Mouse (Mus musculus) MEL (cell line): Measurements from ENCODE around the gene St7. TPM values are rescaled to one million over a fixed set of nuclear protein-coding genes. Genes with fewer than 3 reads are reported as not detected.

Experiments used
- DNase-seq: peaks from one replicate; pipeline ENCODE4 v3.0.0; 2011; ENCODE audit warnings: low read depth, low spot score
- H3K27ac ChIP-seq: 2 replicates; pipeline ENCODE4 v1.5.1; 2012; ENCODE audit warnings: low read depth, mild to moderate bottlenecking, control low read depth, low read length, moderate library complexity; ENCODE audit not compliant: control insufficient read depth
- H3K27me3 ChIP-seq, 2 experiments: fragments of 150-350 bp in 1 of 2; sonication (generic) in 1 of 2; 2 replicates each; pipeline ENCODE4 v1.6.1; 2012; ENCODE audit warnings: low read length in 2 of 2, mild to moderate bottlenecking in 2 of 2, improper control_type of control experiment in 1 of 2, moderate library complexity in 1 of 2; ENCODE audit not compliant: insufficient read depth in 2 of 2, control insufficient read depth in 1 of 2
- H3K36me3 ChIP-seq, 2 experiments: 2 replicates each; pipeline ENCODE4 v1.6.1; 2012 to 2014; ENCODE audit warnings: low read length in 2 of 2, improper control_type of control experiment in 1 of 2, inconsistent platforms in 1 of 2, mild to moderate bottlenecking in 1 of 2; ENCODE audit not compliant: insufficient read depth in 2 of 2, control insufficient read depth in 1 of 2
- H3K4me1 ChIP-seq, 2 experiments: fragments of 150-350 bp in 1 of 2; sonication (generic) in 1 of 2; 2 replicates each; pipeline ENCODE4 v1.6.1; 2012; ENCODE audit warnings: low read length in 2 of 2, improper control_type of control experiment in 1 of 2, mild to moderate bottlenecking in 1 of 2; ENCODE audit not compliant: insufficient read depth in 2 of 2, control insufficient read depth in 1 of 2
- H3K4me3 ChIP-seq, 2 experiments: fragments of 150-350 bp in 1 of 2; sonication (generic) in 1 of 2; 2 replicates each; pipeline ENCODE4 v1.5.1; 2012; ENCODE audit warnings: low read depth in 2 of 2, low read length in 2 of 2, mild to moderate bottlenecking in 2 of 2, moderate library complexity in 2 of 2, control low read depth in 1 of 2, improper control_type of control experiment in 1 of 2; ENCODE audit not compliant: control insufficient read depth in 1 of 2, insufficient read depth in 1 of 2
- H3K79me2 ChIP-seq: 2 replicates; pipeline ENCODE4 v1.6.1; 2012; ENCODE audit warnings: mild to moderate bottlenecking, low read length, moderate library complexity; ENCODE audit not compliant: control insufficient read depth, poor library complexity, insufficient read depth
- H3K9ac ChIP-seq: 2 replicates; pipeline ENCODE4 v1.6.1; 2012; ENCODE audit warnings: low read depth, mild to moderate bottlenecking, control low read depth, low read length, moderate library complexity; ENCODE audit not compliant: control insufficient read depth, poor library complexity, severe bottlenecking
- H3K9me3 ChIP-seq: fragments of 150-350 bp; sonication (generic); replicated peaks from 2 replicates; pipeline ENCODE4 v1.6.1; 2012; ENCODE audit warnings: mild to moderate bottlenecking, low read length, improper control_type of control experiment, moderate library complexity; ENCODE audit not compliant: insufficient read depth
- BHLHE40 ChIP-seq: IDR thresholded peaks from 2 replicates; pipeline ENCODE4 v1.6.1; 2012; ENCODE audit warnings: low read depth, mild to moderate bottlenecking, inconsistent platforms, low read length, improper control_type of control experiment, borderline replicate concordance
- EP300 ChIP-seq, 2 experiments: IDR thresholded peaks; 2 replicates each; pipeline ENCODE4 v1.6.1; 2011; ENCODE audit warnings: improper control_type of control experiment in 2 of 2, low read length in 2 of 2, low read depth in 1 of 2, mild to moderate bottlenecking in 1 of 2
- GABPA ChIP-seq: IDR thresholded peaks from 2 replicates; pipeline ENCODE4 v1.6.1; 2012; ENCODE audit warnings: low read depth, mild to moderate bottlenecking, inconsistent platforms, low read length, improper control_type of control experiment, moderate library complexity
- GATA1 ChIP-seq: IDR thresholded peaks from 2 replicates; pipeline ENCODE4 v1.6.1; 2011; ENCODE audit warnings: low read depth, low read length, improper control_type of control experiment
- JUND ChIP-seq: IDR thresholded peaks from 2 replicates; pipeline ENCODE4 v1.6.1; 2011; ENCODE audit warnings: low read depth, mild to moderate bottlenecking, improper control_type of control experiment, low read length
- MEF2A ChIP-seq: IDR thresholded peaks from 2 replicates; pipeline ENCODE4 v1.6.1; 2014; ENCODE audit warnings: low read depth, mild to moderate bottlenecking, inconsistent platforms, low read length, improper control_type of control experiment; ENCODE audit not compliant: poor library complexity, insufficient replicate concordance, severe bottlenecking; ENCODE audit errors: extremely low read depth
- MYB ChIP-seq: IDR thresholded peaks from 2 replicates; pipeline ENCODE4 v1.6.1; 2011; ENCODE audit warnings: mild to moderate bottlenecking, low read depth, low read length, improper control_type of control experiment
- NELFE ChIP-seq: IDR thresholded peaks from 2 replicates; pipeline ENCODE4 v1.6.1; 2011; ENCODE audit warnings: low read depth, low read length, improper control_type of control experiment
- POLR2A ChIP-seq, 2 experiments: IDR thresholded peaks; 2 replicates each; pipeline ENCODE4 v1.6.1; 2011 to 2012; ENCODE audit warnings: low read length in 2 of 2, mild to moderate bottlenecking in 2 of 2, control low read depth in 1 of 2, improper control_type of control experiment in 1 of 2, low read depth in 1 of 2, moderate library complexity in 1 of 2; ENCODE audit not compliant: control insufficient read depth in 1 of 2, insufficient read depth in 1 of 2, poor library complexity in 1 of 2
- POLR2AphosphoS2 ChIP-seq: IDR thresholded peaks from 2 replicates; pipeline ENCODE4 v1.6.1; 2011; ENCODE audit warnings: low read length, improper control_type of control experiment
- POLR2AphosphoS5 ChIP-seq: IDR thresholded peaks from 2 replicates; pipeline ENCODE4 v1.6.1; 2012; ENCODE audit warnings: low read depth, borderline replicate concordance, mild to moderate bottlenecking, inconsistent platforms, low read length, moderate library complexity, mixed read lengths
- RAD21 ChIP-seq: IDR thresholded peaks from 2 replicates; pipeline ENCODE4 v1.6.1; 2011; ENCODE audit warnings: mild to moderate bottlenecking, low read depth, low read length, improper control_type of control experiment
- RCOR1 ChIP-seq: IDR thresholded peaks from 2 replicates; pipeline ENCODE4 v1.6.1; 2012; ENCODE audit warnings: low read depth, mild to moderate bottlenecking, inconsistent platforms, low read length, improper control_type of control experiment
- TAL1 ChIP-seq: IDR thresholded peaks from 2 replicates; pipeline ENCODE4 v1.6.1; 2012; ENCODE audit warnings: mild to moderate bottlenecking, inconsistent platforms, low read length, moderate library complexity, mixed read lengths
- USF2 ChIP-seq, 2 experiments: IDR thresholded peaks; 2 replicates each; pipeline ENCODE4 v1.6.1; 2011 to 2012; ENCODE audit warnings: improper control_type of control experiment in 2 of 2, low read length in 2 of 2, borderline replicate concordance in 1 of 2, inconsistent platforms in 1 of 2, low read depth in 1 of 2, mild to moderate bottlenecking in 1 of 2; ENCODE audit not compliant: insufficient read depth in 1 of 2
- ZC3H11A ChIP-seq: IDR thresholded peaks from 2 replicates; pipeline ENCODE4 v1.6.1; 2012; ENCODE audit warnings: low read depth, mild to moderate bottlenecking, inconsistent platforms, low read length, improper control_type of control experiment
- ZNF384 ChIP-seq: IDR thresholded peaks from 2 replicates; pipeline ENCODE4 v1.6.1; 2012; ENCODE audit warnings: low read depth, mild to moderate bottlenecking, inconsistent platforms, low read length, improper control_type of control experiment
- polyA plus RNA-seq, 2 experiments: library from polyadenylated mRNA; stranded (reverse) in 1 of 2; unstranded in 1 of 2; fragments of >175 nt in 1 of 2; fragments of >200 nt in 1 of 2; gene quantifications; 2 replicates each; pipeline versions ENCODE4 v1.2.1 to v1.2.4; 2012; ENCODE audit warnings: low replicate concordance in 2 of 2, low read depth in 1 of 2; ENCODE audit not compliant: insufficient read length in 2 of 2, insufficient read depth in 1 of 2, missing spikeins in 1 of 2
- total RNA-seq: library from RNA; depleted of rRNA; stranded (reverse); fragments of 300-350 nt; gene quantifications from 2 replicates; pipeline ENCODE4 v1.2.3, GENCODE M21; 2012

The St7 gene
- total and polyA plus RNA-seq, 3 experiments, result 34.4 to 48.5 TPM; not detected in 1

DNA sequence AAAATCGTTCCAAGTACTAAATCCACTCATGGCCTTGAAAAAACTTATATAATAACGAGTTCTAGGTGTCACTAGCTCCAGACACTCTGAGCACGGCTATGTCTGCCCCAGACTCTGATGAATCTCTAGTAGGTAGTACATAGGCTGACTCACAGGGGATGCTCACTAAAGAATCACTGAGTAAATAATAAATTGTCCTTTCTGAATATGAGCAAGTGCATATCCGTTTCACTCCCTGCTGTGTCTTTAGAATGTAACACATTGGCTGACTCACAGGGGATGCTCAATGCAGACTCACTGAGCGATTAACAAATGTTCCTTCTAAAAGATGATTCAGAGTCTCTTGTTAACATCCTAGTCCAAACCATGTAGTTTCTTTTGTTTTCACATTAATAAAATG lies 285.6 kb downstream of the St7 start:
- Histone ChIP-seq H3K79me2 (no peaks in the 10 kb centered on the region), H3K9me3 (no peaks in the 10 kb centered on the region), H3K36me3 (no peaks in the 10 kb centered on the region), H3K9ac (no peak overlapping the region), H3K27ac (no peak overlapping the region), H3K27me3 (peaks cover 0 to 3% of the 10 kb centered on the region in 2 experiments), H3K4me1 (no peaks in the 10 kb centered on the region), H3K4me3 (no peak overlapping the region)
- DNase-seq, result no peak
- TF ChIP-seq RAD21, result no peak
- TF ChIP-seq NELFE, result no peak
- no peak for TF ChIP-seq USF2 (IDR thresholded peaks at IDR 0.05; ENCODE audit: borderline replicate concordance in 1 of 2, insufficient read depth in 1 of 2, low read depth in 1 of 2, low read length in 2 of 2)
- no peak for TF ChIP-seq JUND

- DNase-seq, result no peak
- no peak overlapping the region for H3K9ac ChIP-seq
These were observed 286.1 kb downstream of the St7 start for GRCm38 (mm10) chr6:17978881-17979280.

GRCm38 (mm10) chr6:17979361-17979760 lies 286.6 kb downstream of the St7 start:
- DNase-seq, result no peak
- no peak overlapping the region for H3K4me3 ChIP-seq
- no peaks in the 10 kb centered on the region for H3K36me3 ChIP-seq

More at GRCm38 (mm10) chr6:17978881-17979280, 286.1 kb downstream of the St7 start:
- TF ChIP-seq ZNF384 (no peak), GATA1 (no peak), EP300 (IDR thresholded peaks at IDR 0.05; ENCODE audit: low read depth in 1 of 2, low read length in 2 of 2) (no peak), ZC3H11A (no peak), TAL1 (no peak), BHLHE40 (no peak), NELFE (no peak), POLR2AphosphoS5 (no peak), GABPA (no peak)
- Histone ChIP-seq H3K4me3 (no peak overlapping the region), H3K4me1 (no peaks in the 10 kb centered on the region), H3K9me3 (no peaks in the 10 kb centered on the region), H3K79me2 (no peaks in the 10 kb centered on the region), H3K36me3 (no peaks in the 10 kb centered on the region), H3K27me3 (peaks cover 0 to 3% of the 10 kb centered on the region in 2 experiments), H3K27ac (no peak overlapping the region)

More at GRCm38 (mm10) chr6:17979361-17979760, 286.6 kb downstream of the St7 start:
- TF ChIP-seq RCOR1 (no peak), ZC3H11A (no peak), RAD21 (no peak), POLR2AphosphoS2 (no peak), POLR2A (IDR thresholded peaks at IDR 0.05; ENCODE audit: control insufficient read depth in 1 of 2, insufficient read depth in 1 of 2, low read depth in 1 of 2, low read length in 2 of 2, poor library complexity in 1 of 2) (no peak), MYB (no peak), MEF2A (no peak)
- H3K27ac ChIP-seq, result no peak overlapping the region
- no peak overlapping the region for H3K9ac ChIP-seq
- no peaks in the 10 kb centered on the region for H3K4me1 ChIP-seq
- no peaks in the 10 kb centered on the region for H3K79me2 ChIP-seq
- H3K9me3 ChIP-seq, result no peaks in the 10 kb centered on the region
- H3K27me3 ChIP-seq, result peaks cover 0 to 3% of the 10 kb centered on the region in 2 experiments
